Mouse (Mus musculus): ENCODE measurements around the gene Slc17a9. TPM values are rescaled to one million over a fixed set of nuclear protein-coding genes. Genes with fewer than 3 reads are reported as not detected.
"Not testable (repeated sequence)": the region's sequence is repeated elsewhere in the genome, so short reads cannot be mapped to it uniquely, and the experiment has no call there.

Gene Slc17a9
- polyA plus RNA-seq, 1 experiment from 2014 or later: not detected

- Histone ChIP-seq H3K9ac (ENCODE audit: low read length) (no peak overlapping the region), H3K27ac (ENCODE audit: low read depth, low read length) (no peak overlapping the region), H3K36me3 (ENCODE audit: control insufficient read depth, insufficient read depth, low read length) (no peaks in the 10 kb centered on the region), H3K9me3 (ENCODE audit: control insufficient read depth, low read length) (no peaks in the 10 kb centered on the region), H3K4me1 (ENCODE audit: control insufficient read depth, insufficient read depth, low read length) (peaks cover 23% of the 10 kb centered on the region), H3K4me2 (no peak overlapping the region), H3K4me3 (ENCODE audit: low read depth, low read length) (no peak overlapping the region), H3K27me3 (ENCODE audit: control insufficient read depth, insufficient read depth, low read length) (no peaks in the 10 kb centered on the region)
- no peak for DNase-seq (ENCODE audit: low spot score, missing footprints)
- ATAC-seq (ENCODE audit: low FRiP score): no peak
- 93% methylated on average over 5 of the region's 5 CpGs for WGBS
These were observed 19.1 kb upstream of the Slc17a9 start for GRCm38 (mm10) chr2:180705975-180706374.

- DNase-seq (ENCODE audit: low spot score, missing footprints) (no peak), ATAC-seq (ENCODE audit: low FRiP score) (peak; percentile 41)
- Histone ChIP-seq H3K27ac (ENCODE audit: low read depth, low read length) (peak overlapping the region; percentile 57), H3K4me2 (peak overlapping the region; percentile 86), H3K9me3 (ENCODE audit: control insufficient read depth, low read length) (no peaks in the 10 kb centered on the region), H3K9ac (ENCODE audit: low read length) (peak overlapping the region; percentile 97), H3K27me3 (ENCODE audit: control insufficient read depth, insufficient read depth, low read length) (no peaks in the 10 kb centered on the region), H3K36me3 (ENCODE audit: control insufficient read depth, insufficient read depth, low read length) (peaks cover 2% of the 10 kb centered on the region; the same call in 1 of the 2 replicates), H3K4me1 (ENCODE audit: control insufficient read depth, insufficient read depth, low read length) (peaks cover 20% of the 10 kb centered on the region), H3K4me3 (ENCODE audit: low read depth, low read length) (peak overlapping the region; percentile 100)
- WGBS: under 1% methylated on average over 39 of the region's 39 CpGs
These were observed 15.8 kb upstream of the Slc17a9 start for GRCm38 (mm10) chr2:180709023-180709922.

DNA sequence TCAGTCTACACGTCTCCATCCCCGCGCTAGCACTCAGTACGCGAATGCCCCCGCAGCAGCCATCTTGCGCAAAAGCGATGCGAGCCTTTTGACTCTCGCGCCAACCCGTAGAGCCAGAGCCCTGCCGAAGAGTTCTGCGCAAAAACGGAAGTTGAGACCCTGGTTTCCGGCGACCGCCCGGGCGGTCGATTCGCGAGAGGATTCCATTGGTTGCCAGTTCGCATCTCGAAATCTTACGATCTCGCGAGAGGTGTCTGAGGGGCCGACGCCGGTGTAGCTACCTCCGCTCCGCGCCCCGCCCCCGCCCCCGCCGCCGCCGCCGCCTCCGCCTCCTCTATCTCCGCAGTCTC is 15.2 kb upstream of the Slc17a9 start, which contains the start of the genes Dido1 and Gid8:
Gene Dido1, minus strand, starts transcription at position 77 of the 350 bp plus-strand sequence.
Gene Gid8, plus strand, starts transcription at position 195 of the 350 bp plus-strand sequence.
- H3K27me3 ChIP-seq (ENCODE audit: control insufficient read depth, insufficient read depth, low read length): no peaks in the 10 kb centered on the region
- ATAC-seq (ENCODE audit: low FRiP score) (peak; percentile 96), DNase-seq (ENCODE audit: low spot score, missing footprints) (peak; percentile 98)
- H3K36me3 ChIP-seq (ENCODE audit: control insufficient read depth, insufficient read depth, low read length): peaks cover 2% of the 10 kb centered on the region; the same call in 1 of the 2 replicates
- H3K4me1 ChIP-seq (ENCODE audit: control insufficient read depth, insufficient read depth, low read length): peaks cover 20% of the 10 kb centered on the region
- H3K4me3 ChIP-seq (ENCODE audit: low read depth, low read length): peak within 1 kb of the TSS; percentile 100
- H3K27ac ChIP-seq (ENCODE audit: low read depth, low read length): peak within 1 kb of the TSS; percentile 75
- H3K4me2 ChIP-seq: peak within 1 kb of the TSS; percentile 88
- H3K9ac ChIP-seq (ENCODE audit: low read length): peak within 1 kb of the TSS; percentile 97
- under 1% methylated on average over 42 of the region's 43 CpGs for WGBS
- H3K9me3 ChIP-seq (ENCODE audit: control insufficient read depth, low read length): no peaks in the 10 kb centered on the region

GRCm38 (mm10) chr2:180710276-180711155 is 14.5 kb upstream of the Slc17a9 start:
- WGBS: 2% methylated on average over 63 of the region's 64 CpGs
- peak; percentile 82 for ATAC-seq (ENCODE audit: low FRiP score)
- Histone ChIP-seq H3K36me3 (ENCODE audit: control insufficient read depth, insufficient read depth, low read length) (peaks cover 2% of the 10 kb centered on the region; the same call in 1 of the 2 replicates), H3K4me1 (ENCODE audit: control insufficient read depth, insufficient read depth, low read length) (peaks cover 20% of the 10 kb centered on the region), H3K9ac (ENCODE audit: low read length) (peak overlapping the region; percentile 97), H3K4me3 (ENCODE audit: low read depth, low read length) (peak overlapping the region; percentile 100), H3K27me3 (ENCODE audit: control insufficient read depth, insufficient read depth, low read length) (no peaks in the 10 kb centered on the region), H3K9me3 (ENCODE audit: control insufficient read depth, low read length) (no peaks in the 10 kb centered on the region), H3K27ac (ENCODE audit: low read depth, low read length) (peak overlapping the region; percentile 75), H3K4me2 (peak overlapping the region; percentile 88)
- DNase-seq (ENCODE audit: low spot score, missing footprints): peak; percentile 94

DNA sequence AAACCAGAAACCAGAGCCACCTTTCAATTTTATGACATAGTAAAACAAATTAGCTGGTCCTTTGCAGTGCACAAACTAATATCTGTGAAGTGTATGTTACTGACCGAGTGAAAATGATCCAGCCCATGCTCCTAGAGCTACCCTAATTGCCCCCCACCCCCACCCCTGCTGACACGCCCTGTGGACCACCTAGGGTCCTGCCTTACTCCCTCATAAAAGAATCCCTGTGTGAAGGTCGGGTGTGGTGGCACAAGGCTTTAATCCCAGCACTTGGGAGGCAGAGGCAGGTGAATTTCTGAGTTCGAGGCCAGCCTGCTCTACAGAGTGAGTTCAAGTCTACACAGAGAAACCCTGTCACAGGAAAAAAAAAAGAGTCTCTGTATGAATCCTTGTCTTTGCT is 13.5 kb upstream of the Slc17a9 start:
- H3K9me3 ChIP-seq (ENCODE audit: control insufficient read depth, low read length): no peaks in the 10 kb centered on the region
- 63% methylated on average over 4 of the region's 4 CpGs for WGBS

DNA sequence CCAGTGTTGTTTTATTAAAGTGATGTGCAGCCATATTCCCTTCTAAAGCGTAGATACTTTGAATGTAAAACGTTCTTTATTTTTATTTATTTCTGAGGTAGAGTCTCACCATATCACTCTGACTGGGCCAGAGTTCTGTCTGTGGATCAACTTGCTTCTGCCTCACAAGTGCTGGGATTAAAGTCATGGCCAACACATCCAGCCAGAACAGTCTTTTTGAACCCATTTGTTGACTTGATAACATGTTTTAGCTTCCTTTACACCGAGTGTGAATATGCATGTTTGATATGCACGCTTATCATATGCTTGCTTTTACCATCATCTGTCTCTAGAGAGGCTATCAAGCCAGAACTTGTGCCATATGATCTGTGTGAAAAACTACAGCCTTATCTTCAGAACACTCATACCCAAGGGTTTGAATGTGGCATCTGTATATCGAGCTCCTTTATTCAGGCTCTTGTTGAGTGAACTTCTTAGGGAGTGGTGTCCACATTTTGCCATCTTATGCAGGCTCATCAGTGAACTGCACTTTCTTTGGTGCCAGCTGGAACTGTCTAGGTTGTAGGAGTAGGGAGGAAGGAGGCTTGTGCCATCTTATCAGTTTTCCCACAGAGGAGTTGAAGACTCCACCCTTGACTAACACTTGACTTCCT is 12.9 kb upstream of the Slc17a9 start:
- Histone ChIP-seq H3K4me3 (ENCODE audit: low read depth, low read length) (no peak overlapping the region; the same call in 1 of the 2 replicates), H3K27me3 (ENCODE audit: control insufficient read depth, insufficient read depth, low read length) (no peaks in the 10 kb centered on the region), H3K4me2 (no peak overlapping the region), H3K27ac (ENCODE audit: low read depth, low read length) (no peak overlapping the region), H3K9me3 (ENCODE audit: control insufficient read depth, low read length) (no peaks in the 10 kb centered on the region), H3K4me1 (ENCODE audit: control insufficient read depth, insufficient read depth, low read length) (peaks cover 20% of the 10 kb centered on the region), H3K9ac (ENCODE audit: low read length) (no peak overlapping the region), H3K36me3 (ENCODE audit: control insufficient read depth, insufficient read depth, low read length) (peaks cover 6% of the 10 kb centered on the region; the same call in 1 of the 2 replicates)
- no peak for ATAC-seq (ENCODE audit: low FRiP score)
- DNase-seq (ENCODE audit: low spot score, missing footprints): no peak
- 95% methylated on average over 5 of the region's 5 CpGs for WGBS

More for the DNA sequence above, 13.5 kb upstream of the Slc17a9 start:
- H3K4me1 ChIP-seq (ENCODE audit: control insufficient read depth, insufficient read depth, low read length): peaks cover 20% of the 10 kb centered on the region
- H3K4me2 ChIP-seq: peak overlapping the region; percentile 88; the same call in 1 of the 2 replicates
- peak overlapping the region; percentile 97; the same call in 1 of the 2 replicates for H3K9ac ChIP-seq (ENCODE audit: low read length)
- peak overlapping the region; percentile 100 for H3K4me3 ChIP-seq (ENCODE audit: low read depth, low read length)
- no peak overlapping the region for H3K27ac ChIP-seq (ENCODE audit: low read depth, low read length)
- DNase-seq (ENCODE audit: low spot score, missing footprints) (no peak), ATAC-seq (ENCODE audit: low FRiP score) (no peak)
- H3K27me3 ChIP-seq (ENCODE audit: control insufficient read depth, insufficient read depth, low read length): no peaks in the 10 kb centered on the region
- peaks cover 2% of the 10 kb centered on the region; the same call in 1 of the 2 replicates for H3K36me3 ChIP-seq (ENCODE audit: control insufficient read depth, insufficient read depth, low read length)

GRCm38 (mm10) chr2:180722748-180723147 is 2.3 kb upstream of the Slc17a9 start:
- not testable (repeated sequence) for H3K4me1 ChIP-seq (ENCODE audit: control insufficient read depth, insufficient read depth, low read length); H3K4me2 ChIP-seq; H3K27ac ChIP-seq (ENCODE audit: low read depth, low read length); DNase-seq (ENCODE audit: low spot score, missing footprints); H3K4me3 ChIP-seq (ENCODE audit: low read depth, low read length); H3K9ac ChIP-seq (ENCODE audit: low read length); ATAC-seq (ENCODE audit: low FRiP score); H3K27me3 ChIP-seq (ENCODE audit: control insufficient read depth, insufficient read depth, low read length); H3K9me3 ChIP-seq (ENCODE audit: control insufficient read depth, low read length)
- 97% methylated on average over 5 of the region's 5 CpGs for WGBS
- peaks cover 20% of the 10 kb centered on the region for H3K36me3 ChIP-seq (ENCODE audit: control insufficient read depth, insufficient read depth, low read length)

DNA sequence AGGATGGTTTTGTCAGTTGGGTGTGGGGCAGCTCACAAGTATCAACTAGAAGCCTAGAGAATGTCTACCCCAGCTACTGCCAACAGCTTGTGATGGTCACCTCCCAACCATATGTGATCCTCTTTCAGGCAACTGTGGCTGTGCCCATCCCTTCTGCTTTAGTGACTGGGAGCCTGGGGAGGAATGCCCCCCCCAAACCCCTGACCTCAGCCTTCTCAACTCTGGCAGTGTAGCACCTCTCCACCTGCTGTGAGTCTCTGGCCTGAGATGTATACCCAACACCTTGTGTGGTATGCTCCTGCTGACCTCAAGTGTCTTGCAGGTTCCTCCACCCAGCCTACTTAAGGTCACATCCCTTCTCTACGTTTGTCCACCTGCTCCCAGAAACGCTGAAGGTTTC is 1.2 kb upstream of the Slc17a9 start:
- Histone ChIP-seq H3K36me3 (ENCODE audit: control insufficient read depth, insufficient read depth, low read length) (peaks cover 11% of the 10 kb centered on the region), H3K4me3 (ENCODE audit: low read depth, low read length) (no peak overlapping the region), H3K9ac (ENCODE audit: low read length) (no peak overlapping the region), H3K9me3 (ENCODE audit: control insufficient read depth, low read length) (no peaks in the 10 kb centered on the region), H3K4me1 (ENCODE audit: control insufficient read depth, insufficient read depth, low read length) (no peaks in the 10 kb centered on the region), H3K4me2 (no peak overlapping the region), H3K27me3 (ENCODE audit: control insufficient read depth, insufficient read depth, low read length) (no peaks in the 10 kb centered on the region), H3K27ac (ENCODE audit: low read depth, low read length) (no peak overlapping the region)
- DNase-seq (ENCODE audit: low spot score, missing footprints): no peak
- WGBS: 74% methylated on average over 2 of the region's 2 CpGs
- ATAC-seq (ENCODE audit: low FRiP score): no peak
